Mouse (Mus musculus) hindbrain, embryonic 15.5 days (tissue): ENCODE measurements around the gene Slc25a22. TPM values are rescaled to one million over a fixed set of nuclear protein-coding genes. Genes with fewer than 3 reads are reported as not detected.

Source experiments
- ATAC-seq: fragments of 200-750 bp; cut with Nextera tagmentation; 2 replicates; pipeline ENCODE4 v1.8.0; 2017; ENCODE audit warnings: low read depth, moderate number of reproducible peaks, moderate TSS enrichment; ENCODE audit not compliant: low FRiP score
- H3K27ac ChIP-seq: fragments of 300-500 bp; sonication (generic); replicated peaks from 2 replicates; pipeline ENCODE4 v1.5.1; 2015; ENCODE audit warnings: mild to moderate bottlenecking, inconsistent platforms
- H3K27me3 ChIP-seq: fragments of 300-500 bp; sonication (generic); 2 replicates; pipeline ENCODE4 v1.6.1; 2015; ENCODE audit warnings: control low read depth, inconsistent platforms
- H3K36me3 ChIP-seq: fragments of 300-500 bp; sonication (generic); 2 replicates; pipeline ENCODE4 v1.6.1; 2015; ENCODE audit warnings: control low read depth, inconsistent platforms
- H3K4me1 ChIP-seq: fragments of 300-500 bp; sonication (generic); replicated peaks from 2 replicates; pipeline ENCODE4 v1.6.1; 2015; ENCODE audit warnings: control low read depth, inconsistent platforms
- H3K4me2 ChIP-seq: fragments of 300-500 bp; sonication (generic); 2 replicates; pipeline ENCODE4 v1.6.1; 2015; ENCODE audit warnings: moderate library complexity, mild to moderate bottlenecking, inconsistent platforms
- H3K4me3 ChIP-seq: fragments of 300-500 bp; sonication (generic); 2 replicates; pipeline ENCODE4 v1.5.1; 2015; ENCODE audit warnings: mild to moderate bottlenecking, inconsistent platforms
- H3K9ac ChIP-seq: fragments of 300-500 bp; sonication (generic); 2 replicates; pipeline ENCODE4 v1.6.1; 2015; ENCODE audit warnings: inconsistent platforms
- H3K9me3 ChIP-seq: fragments of 300-500 bp; sonication (generic); 2 replicates; pipeline ENCODE4 v1.6.1; 2016; ENCODE audit warnings: control low read depth, inconsistent platforms
- WGBS: fragments of 180-500 bp; shearing (Covaris S2); methylation state at CpG from one replicate; pipeline ENCODE4 v1.1.7; 2015; 5-methylcytosine and 5-hydroxymethylcytosine counted together
- polyA plus RNA-seq: library from polyadenylated mRNA; unstranded; fragments of >200 nt; fragmentation: Nextera tagmentation; extraction: Ambion mirVana; gene quantifications from 2 replicates; pipeline ENCODE4 v1.2.1, GENCODE M21; 2015

Slc25a22 gene
- polyA plus RNA-seq, 1 experiment from 2014 or later: 107 TPM

DNA sequence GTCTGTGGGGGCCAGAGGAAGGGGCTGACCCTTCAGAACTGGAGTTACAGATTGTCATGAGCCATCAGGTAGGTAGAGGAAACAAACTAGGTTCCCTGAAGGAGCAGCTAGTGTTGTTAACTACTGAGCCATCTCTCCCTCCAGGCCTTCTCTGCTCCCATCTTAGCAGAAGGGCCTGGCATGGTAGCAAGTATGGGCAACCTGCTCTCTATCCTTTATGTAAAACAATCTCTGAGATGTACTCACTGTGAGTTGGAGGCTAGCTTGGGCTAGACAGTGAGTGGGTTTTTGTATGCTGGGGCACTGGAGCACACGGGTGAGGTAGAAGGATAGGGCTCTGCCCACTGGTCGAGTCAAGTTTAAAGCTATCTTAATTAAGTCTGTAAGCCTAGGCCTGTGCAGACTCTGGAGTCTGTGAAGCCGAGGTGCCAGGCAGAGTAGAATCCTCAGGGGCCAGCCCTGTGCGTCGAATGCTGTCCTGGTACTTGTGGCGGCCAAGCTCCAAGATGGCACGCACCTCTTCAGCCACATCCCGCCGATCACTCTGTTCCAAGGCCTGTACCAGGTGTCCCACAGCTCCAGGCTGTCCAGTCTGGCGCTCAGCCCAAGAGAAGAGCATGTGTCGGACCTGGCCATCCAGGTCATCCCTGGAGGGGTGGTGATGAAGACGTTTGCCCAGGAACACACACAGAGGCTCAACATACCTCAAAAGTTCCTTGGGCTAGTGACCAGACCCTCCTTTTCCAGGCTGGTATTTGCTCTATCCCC lies 693 bp upstream of the Slc25a22 start:
- peak overlapping the region; percentile 80; the same call in 1 of the 2 replicates for H3K27ac ChIP-seq
- peaks cover 57% of the 10 kb centered on the region for H3K4me1 ChIP-seq
- no peaks in the 10 kb centered on the region for H3K9me3 ChIP-seq
- WGBS: 94% methylated on average over 12 of the region's 12 CpGs
- H3K9ac ChIP-seq: peak overlapping the region; percentile 61; the same call in 1 of the 2 replicates
- peak overlapping the region; percentile 54; the same call in 1 of the 2 replicates for H3K4me3 ChIP-seq
- H3K4me2 ChIP-seq: peak overlapping the region; percentile 84; the same call in 1 of the 2 replicates
- ATAC-seq: no peak
- H3K27me3 ChIP-seq: no peaks in the 10 kb centered on the region
- no peaks in the 10 kb centered on the region for H3K36me3 ChIP-seq

DNA sequence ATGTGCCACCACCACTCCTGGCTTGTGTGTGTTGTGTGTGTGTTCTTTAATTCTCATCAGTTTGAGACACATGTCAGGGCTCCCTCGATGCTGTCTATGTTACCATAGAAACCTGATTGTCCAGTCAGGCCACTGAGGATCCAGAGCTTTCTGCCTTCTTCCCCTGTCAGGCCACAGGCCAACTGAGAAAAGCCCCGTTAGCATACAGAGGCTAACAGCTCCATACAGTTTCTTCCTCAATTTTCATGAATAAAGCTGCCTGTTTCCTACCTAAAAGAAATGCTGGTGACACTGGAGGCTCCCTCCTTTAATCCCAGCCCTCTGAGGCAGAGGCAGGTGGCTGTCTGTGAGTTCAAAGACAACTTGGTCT lies 1.2 kb downstream of the Slc25a22 start:
- Histone ChIP-seq H3K36me3 (peaks cover 16% of the 10 kb centered on the region), H3K4me1 (peaks cover 63% of the 10 kb centered on the region), H3K9ac (peak overlapping the region; percentile 61; the same call in 1 of the 2 replicates), H3K27me3 (no peaks in the 10 kb centered on the region), H3K4me2 (peak overlapping the region; percentile 84), H3K4me3 (peak overlapping the region; percentile 54), H3K27ac (peak overlapping the region; percentile 80; the same call in 1 of the 2 replicates), H3K9me3 (no peaks in the 10 kb centered on the region)
- no peak for ATAC-seq
- WGBS: 38% methylated on average over 2 of the region's 2 CpGs

DNA sequence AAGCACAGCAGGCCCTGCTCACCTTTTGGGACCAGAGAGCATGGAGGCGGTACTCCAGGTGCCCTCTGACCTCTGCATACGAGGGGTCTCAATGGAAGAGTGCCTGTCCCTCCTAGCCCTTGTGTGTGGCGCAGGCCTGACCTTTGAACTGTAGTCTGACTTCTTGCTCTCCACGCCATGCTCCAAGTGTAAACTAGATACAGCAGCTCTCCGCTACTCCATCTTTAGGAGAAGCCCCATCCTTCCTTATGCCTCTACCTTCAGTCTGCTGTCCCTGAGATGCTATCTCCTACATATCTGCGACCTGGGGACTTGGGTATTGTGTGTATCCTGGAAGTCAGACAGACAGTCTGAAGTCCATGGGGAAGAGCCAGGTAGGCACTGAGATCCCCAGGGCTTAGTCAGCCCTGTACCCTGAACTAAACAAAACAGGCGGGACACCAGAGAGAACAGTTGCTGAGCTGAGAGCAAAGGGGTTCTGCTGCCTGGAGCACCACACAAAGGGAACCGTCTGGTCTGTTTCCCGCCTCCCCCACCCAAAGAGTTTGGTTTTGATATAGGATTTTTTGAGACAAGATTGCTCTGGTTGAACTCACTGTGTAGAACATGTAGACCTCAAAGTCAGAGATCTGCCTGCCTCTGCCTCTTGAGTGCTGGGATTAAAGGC lies 1.7 kb downstream of the Slc25a22 start:
- no peaks in the 10 kb centered on the region for H3K27me3 ChIP-seq
- no peaks in the 10 kb centered on the region for H3K9me3 ChIP-seq
- H3K9ac ChIP-seq: peak overlapping the region; percentile 68; the same call in 1 of the 2 replicates
- peak overlapping the region; percentile 84 for H3K4me2 ChIP-seq
- peak overlapping the region; percentile 61 for H3K4me3 ChIP-seq
- H3K36me3 ChIP-seq: peaks cover 21% of the 10 kb centered on the region
- no peak overlapping the region for H3K27ac ChIP-seq
- WGBS: 70% methylated on average over 9 of the region's 9 CpGs
- H3K4me1 ChIP-seq: peaks cover 63% of the 10 kb centered on the region
- ATAC-seq: no peak

DNA sequence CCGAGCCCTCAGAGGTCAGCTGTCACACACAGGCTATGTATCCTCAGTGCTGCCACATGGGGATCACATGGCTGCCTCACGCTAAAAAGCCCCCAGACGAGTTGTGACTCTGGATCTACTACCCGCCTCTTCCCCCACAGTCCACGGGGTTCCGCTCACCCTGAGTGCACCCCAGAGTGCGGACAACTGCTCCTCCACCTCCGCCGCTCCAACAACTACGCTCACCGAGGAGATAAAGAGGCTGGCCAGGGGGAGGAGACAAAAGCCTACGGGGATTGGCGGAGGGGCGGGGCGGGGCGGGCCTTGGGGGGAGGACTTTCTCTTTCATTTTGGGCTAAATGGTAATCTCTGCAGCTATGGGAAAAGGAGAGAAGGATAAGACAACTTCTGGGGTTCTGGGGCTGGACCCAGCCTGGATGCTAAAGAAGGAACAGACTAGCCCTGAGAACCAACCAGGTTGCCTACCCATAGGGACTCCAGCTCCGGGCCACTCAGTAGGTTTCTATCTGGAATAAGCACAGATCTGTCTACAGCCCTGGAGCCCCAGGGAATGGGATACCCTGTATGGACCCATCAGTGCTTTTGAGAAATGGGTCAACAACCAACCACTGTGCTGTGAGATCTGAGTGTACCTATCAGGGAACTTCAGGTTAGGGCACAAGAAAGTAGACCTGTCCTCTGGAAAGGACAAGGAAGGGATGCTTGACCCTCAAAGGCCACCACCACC lies 2.4 kb downstream of the Slc25a22 start:
- H3K4me1 ChIP-seq: peaks cover 64% of the 10 kb centered on the region
- H3K36me3 ChIP-seq: peaks cover 28% of the 10 kb centered on the region
- H3K4me2 ChIP-seq: peak overlapping the region; percentile 84
- H3K27me3 ChIP-seq: no peaks in the 10 kb centered on the region
- H3K4me3 ChIP-seq: peak overlapping the region; percentile 61
- peak; percentile 10; the same call in 1 of the 2 replicates for ATAC-seq
- no peaks in the 10 kb centered on the region for H3K9me3 ChIP-seq
- 4% methylated on average over 17 of the region's 17 CpGs for WGBS
- H3K27ac ChIP-seq: peak overlapping the region; percentile 84
- peak overlapping the region; percentile 68 for H3K9ac ChIP-seq

DNA sequence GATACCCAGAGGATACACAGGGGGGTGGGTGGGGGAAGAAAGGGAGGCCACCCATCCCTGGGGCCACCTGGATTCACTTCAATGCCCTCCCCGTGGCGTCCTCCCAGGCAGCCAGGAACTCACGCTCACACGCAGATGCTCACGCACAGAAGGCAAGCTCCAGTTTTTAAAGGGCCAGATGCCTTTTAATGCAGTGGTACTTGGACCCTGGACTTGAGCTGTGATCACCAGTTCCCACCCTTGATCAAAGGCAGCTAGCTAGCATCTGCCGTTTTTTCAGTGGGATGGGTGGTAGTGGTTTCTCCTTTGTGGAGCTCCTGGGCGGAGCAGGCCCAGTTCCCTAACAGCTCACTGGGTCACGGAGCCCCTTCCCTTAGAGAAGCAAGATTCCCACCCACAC lies 3.2 kb downstream of the Slc25a22 start:
- ATAC-seq: peak; percentile 12; the same call in 1 of the 2 replicates
- peak overlapping the region; percentile 84 for H3K4me2 ChIP-seq
- H3K4me3 ChIP-seq: peak overlapping the region; percentile 61
- peak overlapping the region; percentile 68 for H3K9ac ChIP-seq
- peaks cover 30% of the 10 kb centered on the region for H3K36me3 ChIP-seq
- no peaks in the 10 kb centered on the region for H3K9me3 ChIP-seq
- peaks cover 72% of the 10 kb centered on the region for H3K4me1 ChIP-seq
- peak overlapping the region; percentile 84 for H3K27ac ChIP-seq
- no peaks in the 10 kb centered on the region for H3K27me3 ChIP-seq
- 9% methylated on average over 8 of the region's 8 CpGs for WGBS

DNA sequence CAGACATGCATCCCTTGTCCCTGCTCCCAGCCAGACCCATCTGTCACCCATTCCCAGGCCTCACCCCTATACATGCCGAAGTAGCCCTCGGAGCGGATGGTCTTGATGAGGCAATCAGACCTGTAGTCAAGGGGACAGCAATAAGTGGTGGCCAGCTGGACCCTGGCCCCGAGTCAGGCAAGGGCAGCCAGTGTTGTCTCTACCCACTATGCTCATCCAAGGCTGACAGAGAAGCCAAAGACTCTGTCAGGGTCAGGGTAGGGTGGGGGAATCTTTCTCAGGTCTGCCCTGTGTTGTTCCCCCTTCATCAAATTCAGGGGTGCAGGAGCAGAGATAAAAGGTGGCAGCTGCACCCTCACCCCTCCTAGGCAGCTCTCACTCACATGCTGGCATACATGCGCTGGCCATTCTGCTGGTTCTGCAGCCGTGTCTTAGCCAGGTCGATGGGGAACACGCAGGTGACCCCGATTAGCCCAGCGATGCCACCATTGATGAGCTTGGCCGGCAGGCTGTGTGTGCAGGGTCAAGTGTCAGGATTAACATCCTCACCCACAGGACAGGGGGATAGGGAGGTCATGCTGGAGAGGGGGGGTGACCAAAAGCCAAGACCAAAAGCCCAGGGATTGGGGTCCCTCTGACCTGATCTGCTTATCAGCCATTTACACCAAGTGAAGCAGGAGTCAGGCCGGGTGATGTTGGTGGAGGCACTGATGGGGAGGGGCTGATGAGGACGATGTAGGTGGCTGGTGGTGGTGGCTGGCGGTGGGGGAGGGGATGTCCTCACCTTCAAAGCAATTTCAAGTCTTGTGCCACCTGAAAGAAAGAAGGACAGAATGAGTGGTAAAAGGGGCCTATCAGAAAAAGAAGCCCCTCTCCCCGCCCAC lies 3.9 kb downstream of the Slc25a22 start:
- H3K27ac ChIP-seq: peak overlapping the region; percentile 84
- 75% methylated on average over 15 of the region's 15 CpGs for WGBS
- peaks cover 76% of the 10 kb centered on the region for H3K4me1 ChIP-seq
- no peaks in the 10 kb centered on the region for H3K9me3 ChIP-seq
- no peaks in the 10 kb centered on the region for H3K27me3 ChIP-seq
- H3K4me2 ChIP-seq: peak overlapping the region; percentile 84
- peak overlapping the region; percentile 61 for H3K4me3 ChIP-seq
- peaks cover 30% of the 10 kb centered on the region for H3K36me3 ChIP-seq
- H3K9ac ChIP-seq: peak overlapping the region; percentile 68
- ATAC-seq: no peak

DNA sequence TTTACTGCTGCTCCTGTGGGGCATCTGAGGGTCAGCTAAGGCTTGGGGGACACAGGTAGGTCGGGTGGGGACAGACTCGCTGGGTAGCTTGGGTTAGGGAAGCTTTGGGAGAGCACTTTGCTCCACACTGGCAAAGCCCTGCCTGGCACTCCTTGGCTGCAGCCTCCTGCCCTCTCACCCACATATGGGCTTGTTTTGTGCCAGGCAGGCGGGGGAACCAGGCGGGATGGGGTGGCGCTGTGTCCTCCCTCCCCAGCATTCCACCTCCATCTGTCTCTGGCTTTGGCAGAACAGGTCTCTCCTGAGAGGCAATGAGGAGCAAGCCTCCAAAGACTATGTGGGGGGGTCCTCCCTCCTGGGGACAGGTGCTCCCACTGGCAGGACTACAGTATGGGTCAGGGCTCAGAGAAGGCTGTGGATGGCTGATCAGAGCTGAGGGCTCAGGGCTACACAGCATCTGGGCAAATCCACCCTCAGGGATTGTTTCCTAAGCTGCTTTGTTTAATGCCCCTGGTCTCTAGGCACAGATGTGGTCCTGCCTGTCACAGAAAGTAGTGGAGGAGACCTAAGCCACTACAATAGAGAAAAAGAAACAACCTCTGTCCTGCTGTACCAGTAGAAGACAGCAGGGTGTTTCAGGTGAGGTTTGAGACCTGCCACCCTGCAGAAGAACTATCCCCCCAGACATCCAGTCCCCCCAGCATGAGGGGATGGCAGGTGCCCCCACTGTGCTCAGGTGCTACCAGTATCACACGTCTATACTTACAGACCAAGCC lies 4.8 kb downstream of the Slc25a22 start:
- 80% methylated on average over 6 of the region's 6 CpGs for WGBS
- Histone ChIP-seq H3K4me1 (peaks cover 78% of the 10 kb centered on the region), H3K9me3 (no peaks in the 10 kb centered on the region), H3K27ac (no peak overlapping the region), H3K9ac (peak overlapping the region; percentile 68; the same call in 1 of the 2 replicates), H3K27me3 (no peaks in the 10 kb centered on the region), H3K4me2 (peak overlapping the region; percentile 84), H3K36me3 (peaks cover 30% of the 10 kb centered on the region), H3K4me3 (peak overlapping the region; percentile 61; the same call in 1 of the 2 replicates)
- ATAC-seq: no peak

DNA sequence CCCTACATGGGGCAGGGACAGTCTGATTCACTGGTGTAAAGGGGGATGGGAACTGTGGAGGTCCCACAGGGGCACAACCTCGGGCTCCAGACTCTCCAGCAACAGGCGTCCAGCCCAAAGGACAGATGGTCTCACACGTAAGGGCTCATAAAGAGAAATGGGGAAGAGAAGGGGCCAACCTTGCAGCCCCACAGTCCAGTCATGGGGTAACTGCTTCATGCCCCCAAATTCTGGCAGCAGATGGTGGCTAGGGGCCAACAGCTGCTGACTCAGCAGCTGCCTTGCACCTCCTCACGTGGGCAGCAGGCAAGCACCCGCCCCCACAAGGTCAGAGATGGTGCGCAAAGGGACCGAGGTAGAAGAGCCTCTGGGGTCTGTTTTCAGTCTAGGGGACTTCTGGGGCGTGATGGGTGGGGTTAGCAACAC lies 5.5 kb downstream of the Slc25a22 start:
- no peak for ATAC-seq
- Histone ChIP-seq H3K4me3 (no peak overlapping the region), H3K36me3 (peaks cover 36% of the 10 kb centered on the region), H3K9me3 (no peaks in the 10 kb centered on the region), H3K27me3 (no peaks in the 10 kb centered on the region), H3K9ac (no peak overlapping the region), H3K4me1 (peaks cover 74% of the 10 kb centered on the region), H3K27ac (no peak overlapping the region), H3K4me2 (no peak overlapping the region)
- 83% methylated on average over 8 of the region's 8 CpGs for WGBS

DNA sequence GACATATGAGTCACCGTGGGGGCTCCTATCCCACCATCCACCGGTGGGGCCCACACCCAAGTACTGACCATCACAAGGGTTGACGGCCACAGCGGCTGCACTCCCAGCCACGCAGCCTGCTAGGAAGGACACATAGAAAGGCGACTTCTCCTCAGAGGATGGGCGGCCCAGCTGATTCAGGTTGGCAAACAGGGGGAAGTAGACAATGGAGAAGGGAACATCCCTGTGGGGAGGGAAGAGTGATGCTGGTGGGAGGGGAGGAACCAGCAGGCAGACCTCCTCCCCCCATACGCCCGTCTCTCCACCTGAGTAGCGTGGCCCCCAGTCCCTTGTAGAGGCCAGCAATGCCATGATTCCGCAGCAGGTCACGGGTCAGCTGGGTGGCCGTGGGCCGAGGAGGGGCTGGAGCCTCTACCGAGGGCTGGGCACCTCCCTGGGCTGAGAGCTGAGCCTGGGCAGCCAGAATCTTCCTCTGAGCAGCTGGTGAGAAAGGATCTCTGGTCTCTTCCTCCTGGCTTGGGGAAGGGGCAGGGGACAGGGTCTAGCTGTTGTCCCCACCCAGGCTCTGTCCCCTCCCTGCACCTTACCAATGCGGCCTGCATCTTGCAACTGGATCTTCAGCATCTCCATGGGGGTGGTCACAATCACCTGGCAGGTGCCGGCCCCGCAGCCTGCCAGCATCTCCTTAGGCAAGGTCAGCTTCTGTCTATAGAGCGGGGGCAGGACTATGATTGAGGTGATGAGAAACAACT lies 6.1 kb downstream of the Slc25a22 start:
- Histone ChIP-seq H3K9me3 (no peaks in the 10 kb centered on the region), H3K27me3 (no peaks in the 10 kb centered on the region), H3K4me2 (no peak overlapping the region), H3K4me1 (peaks cover 69% of the 10 kb centered on the region), H3K36me3 (peaks cover 36% of the 10 kb centered on the region), H3K9ac (no peak overlapping the region), H3K27ac (no peak overlapping the region), H3K4me3 (no peak overlapping the region)
- ATAC-seq: no peak
- WGBS: 96% methylated on average over 19 of the region's 19 CpGs

DNA sequence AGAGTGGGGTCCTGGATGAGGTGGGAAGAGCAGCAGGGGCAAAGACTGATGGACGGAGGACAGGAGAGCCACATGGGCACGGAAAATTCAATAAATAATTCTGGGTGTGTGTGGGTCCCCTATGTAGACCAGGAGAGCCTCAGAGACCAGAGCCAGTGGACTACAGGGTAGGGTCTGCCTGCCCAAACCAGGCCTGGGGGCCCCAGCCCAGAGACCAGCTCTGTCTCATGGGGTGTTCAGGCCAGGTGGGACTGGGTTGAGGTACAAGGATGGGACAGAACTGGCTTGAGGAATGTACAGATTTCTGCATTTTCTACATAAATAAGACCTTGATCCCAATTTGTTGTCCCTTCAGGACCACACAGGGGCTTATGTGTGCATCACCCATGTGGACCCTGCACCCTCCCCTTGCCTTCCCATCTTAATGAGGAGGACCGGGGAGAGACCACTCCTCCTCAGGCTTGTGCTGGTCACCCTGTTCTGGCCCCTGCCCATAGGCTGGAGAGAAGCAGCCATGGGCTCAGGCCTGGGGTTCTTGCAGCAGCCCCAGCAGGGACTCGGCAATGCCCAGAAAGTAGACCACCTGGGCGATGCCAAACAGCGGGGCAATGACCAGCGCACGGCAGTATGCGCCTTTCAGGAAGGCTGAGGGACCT lies 7.0 kb downstream of the Slc25a22 start:
- Histone ChIP-seq H3K27ac (no peak overlapping the region), H3K36me3 (peaks cover 36% of the 10 kb centered on the region), H3K4me1 (peaks cover 60% of the 10 kb centered on the region), H3K9ac (no peak overlapping the region), H3K27me3 (no peaks in the 10 kb centered on the region), H3K4me3 (no peak overlapping the region), H3K9me3 (no peaks in the 10 kb centered on the region), H3K4me2 (no peak overlapping the region)
- 93% methylated on average over 9 of the region's 9 CpGs for WGBS
- ATAC-seq: no peak
